Mouse (Mus musculus) intestine, postnatal 0 days (tissue): ENCODE measurements at regions not wholly inside any gene's neighbourhood (a gene's known extent, or its start where the extent isn't known, plus 50 kb on each side); places are given as distances from the start of the nearest gene placed in this dataset.

ENCODE experiments used
- ATAC-seq: fragments of 200-750 bp; cut with Nextera tagmentation; 2 replicates; pipeline ENCODE4 v1.8.0; 2017; ENCODE audit warnings: mild to moderate bottlenecking, moderate TSS enrichment, moderate library complexity
- H3K27ac ChIP-seq: fragments of 300-500 bp; sonication (generic); 2 replicates; pipeline ENCODE4 v1.5.1; 2014; ENCODE audit warnings: mild to moderate bottlenecking, low read depth, low read length, moderate library complexity
- H3K27me3 ChIP-seq: fragments of 300-500 bp; sonication (generic); replicated peaks from 2 replicates; pipeline ENCODE4 v1.6.1; 2014; ENCODE audit warnings: low read length, mixed read lengths; ENCODE audit not compliant: control insufficient read depth, insufficient read depth
- H3K36me3 ChIP-seq: fragments of 300-500 bp; sonication (generic); 2 replicates; pipeline ENCODE4 v1.6.1; 2014; ENCODE audit warnings: mild to moderate bottlenecking, moderate library complexity; ENCODE audit not compliant: control insufficient read depth, insufficient read depth
- H3K4me1 ChIP-seq: fragments of 300-500 bp; sonication (generic); replicated peaks from 2 replicates; pipeline ENCODE4 v1.6.1; 2014; ENCODE audit warnings: antibody characterized with exemption, low read length, mixed read lengths; ENCODE audit not compliant: control insufficient read depth, insufficient read depth
- H3K4me2 ChIP-seq: fragments of 300-500 bp; sonication (generic); replicated peaks from 2 replicates; pipeline ENCODE4 v1.6.1; 2014; ENCODE audit warnings: low read depth, mild to moderate bottlenecking, moderate library complexity
- H3K4me3 ChIP-seq: fragments of 300-500 bp; sonication (generic); 2 replicates; pipeline ENCODE4 v1.5.1; 2014; ENCODE audit warnings: low read depth, low read length
- H3K9ac ChIP-seq: fragments of 300-500 bp; sonication (generic); 2 replicates; pipeline ENCODE4 v1.6.1; 2014; ENCODE audit warnings: mild to moderate bottlenecking, low read depth, low read length
- H3K9me3 ChIP-seq: fragments of 300-500 bp; sonication (generic); 2 replicates; pipeline ENCODE4 v1.6.1; 2016; ENCODE audit warnings: mixed run types; ENCODE audit not compliant: control insufficient read depth
- CTCF ChIP-seq: sonication (generic); IDR thresholded peaks from 2 replicates; pipeline ENCODE4 v1.5.1; 2016; ENCODE audit warnings: low read depth, mild to moderate bottlenecking, control low read depth, antibody characterized with exemption, moderate library complexity
- WGBS: fragments of 180-500 bp; shearing (Covaris S2); extraction: QIAGEN DNeasy Blood & Tissue Kit; methylation state at CpG from one replicate; pipeline ENCODE4 v1.1.7; 2014; 5-methylcytosine and 5-hydroxymethylcytosine counted together

- Histone ChIP-seq H3K4me3 (no peak overlapping the region), H3K9me3 (no peaks in the 10 kb centered on the region)
- WGBS: 88% methylated on average over 5 of the region's 5 CpGs
These were observed 62.5 kb upstream of the Spag17 start for GRCm38 (mm10) chr3:99822735-99823134.

GRCm38 (mm10) chr3:99823256-99823655, 62.0 kb upstream of the Spag17 start:
- Histone ChIP-seq H3K9me3 (no peaks in the 10 kb centered on the region), H3K9ac (no peak overlapping the region), H3K27ac (no peak overlapping the region), H3K4me1 (no peaks in the 10 kb centered on the region), H3K4me3 (no peak overlapping the region), H3K36me3 (no peaks in the 10 kb centered on the region), H3K4me2 (no peak overlapping the region), H3K27me3 (no peaks in the 10 kb centered on the region)
- 84% methylated on average over 3 of the region's 3 CpGs for WGBS
- ATAC-seq: no peak
- no peak for TF ChIP-seq CTCF

More at GRCm38 (mm10) chr3:99822735-99823134, 62.5 kb upstream of the Spag17 start:
- Histone ChIP-seq H3K4me2 (no peak overlapping the region), H3K27me3 (no peaks in the 10 kb centered on the region), H3K9ac (no peak overlapping the region), H3K27ac (no peak overlapping the region), H3K36me3 (no peaks in the 10 kb centered on the region), H3K4me1 (no peaks in the 10 kb centered on the region)
- ATAC-seq: no peak
- TF ChIP-seq CTCF: no peak
